Mouse (Mus musculus): ENCODE results near the gene Ogfod1. TPM values are rescaled to one million over a fixed set of nuclear protein-coding genes. Genes with fewer than 3 reads are reported as not detected.

Gene Ogfod1
- total and polyA plus RNA-seq, 2 experiments = 4.1 to 8.0 TPM

DNA sequence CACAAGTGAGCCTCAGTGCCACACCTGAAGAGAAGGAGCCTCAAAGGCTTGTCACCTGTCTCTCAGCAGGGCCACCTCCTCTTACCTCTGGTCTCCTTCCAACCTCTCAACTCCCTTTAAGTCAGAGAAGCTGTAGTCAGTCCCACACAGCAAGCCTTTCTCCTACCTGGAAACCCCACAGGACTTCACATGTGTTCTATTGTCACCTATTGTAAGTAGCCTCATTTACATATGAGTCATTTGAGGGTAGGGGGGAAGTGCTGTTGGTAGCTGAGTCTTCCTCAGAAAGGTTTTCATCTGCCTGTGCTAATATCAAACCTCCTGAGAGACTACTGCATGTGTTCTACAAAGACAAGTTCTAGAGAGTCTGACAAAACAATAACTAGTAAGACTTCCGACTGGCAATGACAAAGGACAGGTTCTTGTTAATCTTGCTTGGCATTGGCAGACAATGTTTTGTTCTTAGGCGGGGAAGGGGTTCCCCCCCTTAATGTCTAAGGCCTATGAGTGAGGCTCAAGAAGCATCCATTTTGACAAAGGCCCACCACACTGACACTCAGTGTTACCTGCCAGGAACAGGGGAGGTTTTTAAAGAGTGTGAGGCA, 26.8 kb upstream of the Ogfod1 start:
- Histone ChIP-seq H3K9ac (ENCODE audit: low read depth, low read length) (peak overlapping the region; percentile 81), H3K27ac (replicated peaks; ENCODE audit: insufficient read depth, low read depth, low read length) (peak overlapping the region; percentile 92), H3K79me2 (ENCODE audit: control insufficient read depth, insufficient read depth, low read length) (peaks cover 36% of the 10 kb centered on the region; the same call in 1 of the 2 replicates), H3K4me1 (ENCODE audit: control insufficient read depth, insufficient read depth, low read length) (peaks cover 18% of the 10 kb centered on the region), H3K4me3 (ENCODE audit: insufficient read depth, low read depth, low read length) (peak overlapping the region; percentile 99), H3K27me3 (ENCODE audit: control insufficient read depth, insufficient read depth, low read length) (no peaks in the 10 kb centered on the region), H3K36me3 (ENCODE audit: control insufficient read depth, insufficient read depth, low read length) (no peaks in the 10 kb centered on the region; the same call in 1 of the 2 replicates)
- DNase-seq (ENCODE audit: extremely low read depth, low read depth, low spot score) = peak; percentile 46
- WGBS = 27% methylated on average over 2 of the region's 2 CpGs
- TF ChIP-seq POLR2A (IDR thresholded peaks at IDR 0.05; ENCODE audit: extremely low read depth, insufficient read depth, low read length) (no peak), CTCF (IDR thresholded peaks at IDR 0.05; ENCODE audit: low read depth, low read length) (no peak)

DNA sequence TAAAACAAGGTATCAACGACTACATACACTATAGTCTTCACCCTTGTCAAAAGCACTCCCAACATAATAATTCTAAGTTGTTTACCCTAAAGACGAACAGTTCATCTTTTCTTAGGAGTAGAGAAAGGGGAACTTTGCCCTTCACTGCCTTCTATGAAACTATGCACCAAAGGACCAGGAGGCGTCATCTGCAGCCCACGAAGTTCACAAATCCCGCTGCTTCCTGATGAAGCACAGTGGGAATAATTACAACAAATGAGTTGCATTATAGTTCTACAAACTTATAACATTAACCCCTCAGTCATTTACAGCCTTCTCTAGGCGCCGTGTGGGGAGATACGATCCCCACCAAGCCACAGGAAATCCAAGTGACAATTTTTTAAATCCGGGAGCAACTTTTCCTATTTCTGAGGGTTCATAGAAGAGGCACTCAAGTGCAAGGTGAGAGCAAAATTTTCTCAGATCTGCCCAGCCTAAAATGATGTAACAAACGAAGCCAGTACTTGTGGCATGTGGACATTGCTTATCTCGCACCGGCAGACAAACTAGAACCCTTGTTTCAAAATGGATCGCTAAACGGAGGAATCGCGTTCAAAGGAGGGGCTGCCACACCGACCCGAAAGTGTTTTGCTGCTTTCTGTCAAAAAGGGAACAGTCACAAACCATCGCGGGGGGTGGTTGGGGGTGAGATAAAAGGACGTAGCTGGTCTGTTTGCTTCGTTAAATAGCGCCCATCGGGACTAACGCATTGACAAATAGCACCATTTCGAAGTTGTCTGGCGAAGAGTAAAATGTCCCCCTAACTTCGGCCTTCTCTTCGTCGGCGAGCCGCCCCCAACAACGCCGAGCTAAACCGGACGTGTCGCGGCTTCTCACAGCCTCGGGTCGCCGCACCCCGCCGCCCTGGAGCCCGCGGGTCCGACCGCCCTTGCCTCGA, 25.7 kb upstream of the Ogfod1 start:
- peaks cover 18% of the 10 kb centered on the region for H3K4me1 ChIP-seq (ENCODE audit: control insufficient read depth, insufficient read depth, low read length)
- peaks cover 35% of the 10 kb centered on the region; the same call in 1 of the 2 replicates for H3K79me2 ChIP-seq (ENCODE audit: control insufficient read depth, insufficient read depth, low read length)
- DNase-seq (ENCODE audit: extremely low read depth, low read depth, low spot score) = peak; percentile 56
- H3K27ac ChIP-seq (replicated peaks; ENCODE audit: insufficient read depth, low read depth, low read length) = peak overlapping the region; percentile 95
- H3K36me3 ChIP-seq (ENCODE audit: control insufficient read depth, insufficient read depth, low read length) = no peaks in the 10 kb centered on the region
- H3K9ac ChIP-seq (ENCODE audit: low read depth, low read length) = peak overlapping the region; percentile 100
- TF ChIP-seq POLR2A (IDR thresholded peaks at IDR 0.05; ENCODE audit: extremely low read depth, insufficient read depth, low read length) (no peak), CTCF (IDR thresholded peaks at IDR 0.05; ENCODE audit: low read depth, low read length) (no peak)
- H3K27me3 ChIP-seq (ENCODE audit: control insufficient read depth, insufficient read depth, low read length) = no peaks in the 10 kb centered on the region
- peak overlapping the region; percentile 99 for H3K4me3 ChIP-seq (ENCODE audit: insufficient read depth, low read depth, low read length)
- WGBS = under 1% methylated on average over 48 of the region's 48 CpGs

DNA sequence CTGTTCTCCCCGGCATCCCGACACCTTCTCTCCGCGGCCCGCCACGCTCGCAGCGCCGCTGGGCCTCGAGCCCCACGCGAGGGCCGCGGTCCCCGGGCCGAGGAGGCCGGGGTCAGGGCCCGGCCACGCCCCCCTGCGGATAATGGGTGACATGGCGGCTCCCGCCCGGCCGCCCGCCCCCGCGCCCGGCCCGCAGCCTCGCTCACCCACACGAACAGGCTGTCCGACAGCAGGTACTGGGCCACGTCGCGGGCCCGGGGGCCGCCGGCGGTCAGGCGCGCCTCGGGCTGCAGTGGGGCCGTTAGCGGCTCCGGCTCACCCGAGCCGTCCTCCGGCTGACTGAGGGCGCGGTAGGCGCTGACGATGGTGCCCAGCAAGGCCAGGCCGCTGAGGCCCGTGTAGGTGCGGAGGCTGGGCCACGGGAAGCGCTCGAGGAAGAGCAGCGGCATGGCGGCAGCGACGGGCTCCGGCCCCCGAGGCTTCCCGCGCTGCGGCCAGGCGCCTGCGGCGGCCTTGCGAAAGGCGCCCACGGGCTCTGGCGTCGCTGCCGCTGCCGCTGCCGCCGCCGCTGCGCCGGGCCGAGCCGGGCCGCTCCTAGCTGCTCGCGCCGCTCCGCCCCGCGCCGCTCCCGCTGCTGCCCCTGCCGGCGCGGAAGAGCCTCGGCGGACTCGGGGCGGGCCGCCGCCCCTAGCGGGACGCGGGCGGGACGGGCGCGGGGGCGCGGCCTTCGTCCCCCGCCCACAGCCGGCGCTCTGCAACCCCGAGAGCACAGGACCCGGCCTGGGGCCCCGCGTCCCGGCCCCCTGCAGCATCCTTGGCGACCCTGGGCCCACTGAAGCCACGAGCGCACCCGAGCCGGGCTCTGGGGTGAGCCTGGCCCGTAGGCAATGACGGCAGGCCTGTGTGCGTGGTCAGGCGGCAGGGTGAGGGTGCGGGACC, 24.7 kb upstream of the Ogfod1 start, which contains the start of gene Amfr:
Amfr (minus strand) TSS at position 830 of the 939 bp plus-strand sequence.
- Histone ChIP-seq H3K4me1 (ENCODE audit: control insufficient read depth, insufficient read depth, low read length) (peaks cover 18% of the 10 kb centered on the region), H3K36me3 (ENCODE audit: control insufficient read depth, insufficient read depth, low read length) (no peaks in the 10 kb centered on the region), H3K27ac (replicated peaks; ENCODE audit: insufficient read depth, low read depth, low read length) (peak within 1 kb of the TSS; percentile 95), H3K9ac (ENCODE audit: low read depth, low read length) (peak within 1 kb of the TSS; percentile 100), H3K4me3 (ENCODE audit: insufficient read depth, low read depth, low read length) (peak within 1 kb of the TSS; percentile 99), H3K27me3 (ENCODE audit: control insufficient read depth, insufficient read depth, low read length) (no peaks in the 10 kb centered on the region), H3K79me2 (ENCODE audit: control insufficient read depth, insufficient read depth, low read length) (peaks cover 32% of the 10 kb centered on the region; the same call in 1 of the 2 replicates)
- whole genome bisulfite sequencing = under 1% methylated on average over 86 of the region's 130 CpGs
- DNase-seq (ENCODE audit: extremely low read depth, low read depth, low spot score) = peak; percentile 35
- TF ChIP-seq CTCF (IDR thresholded peaks at IDR 0.05; ENCODE audit: low read depth, low read length) = peak; percentile 47; the same call in 1 of the 2 replicates
- TF ChIP-seq POLR2A (IDR thresholded peaks at IDR 0.05; ENCODE audit: extremely low read depth, insufficient read depth, low read length) = no peak

DNA sequence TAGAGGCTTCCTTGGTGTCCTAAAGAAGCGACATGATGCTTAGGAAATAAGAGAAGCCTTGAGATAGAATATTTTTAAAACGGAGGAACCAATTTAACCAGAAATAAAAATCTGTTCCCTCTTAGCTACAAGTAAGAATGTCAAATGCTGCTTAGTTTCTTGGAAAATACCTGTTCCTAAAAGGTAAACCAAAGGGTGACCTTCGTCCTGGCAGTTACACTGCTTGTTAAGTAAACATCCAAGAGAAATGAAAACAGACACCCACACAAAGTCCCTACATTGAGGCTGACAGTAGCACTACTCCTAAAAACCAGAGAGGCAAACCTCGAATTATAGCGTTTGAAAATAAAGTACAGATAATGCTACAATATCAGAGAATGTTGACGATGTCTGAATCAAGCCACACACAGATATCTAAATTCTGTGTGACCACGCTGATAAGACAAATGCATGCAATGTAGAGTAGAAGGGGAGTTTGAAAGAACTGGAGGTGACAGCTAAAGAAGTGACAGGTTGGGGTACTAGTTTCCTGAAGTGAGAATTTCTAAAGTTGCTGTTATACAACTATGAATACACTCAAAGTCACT, 23.9 kb upstream of the Ogfod1 start:
- DNase-seq (ENCODE audit: extremely low read depth, low read depth, low spot score) = peak; percentile 95
- no peaks in the 10 kb centered on the region for H3K36me3 ChIP-seq (ENCODE audit: control insufficient read depth, insufficient read depth, low read length)
- peak overlapping the region; percentile 95 for H3K27ac ChIP-seq (replicated peaks; ENCODE audit: insufficient read depth, low read depth, low read length)

DNA sequence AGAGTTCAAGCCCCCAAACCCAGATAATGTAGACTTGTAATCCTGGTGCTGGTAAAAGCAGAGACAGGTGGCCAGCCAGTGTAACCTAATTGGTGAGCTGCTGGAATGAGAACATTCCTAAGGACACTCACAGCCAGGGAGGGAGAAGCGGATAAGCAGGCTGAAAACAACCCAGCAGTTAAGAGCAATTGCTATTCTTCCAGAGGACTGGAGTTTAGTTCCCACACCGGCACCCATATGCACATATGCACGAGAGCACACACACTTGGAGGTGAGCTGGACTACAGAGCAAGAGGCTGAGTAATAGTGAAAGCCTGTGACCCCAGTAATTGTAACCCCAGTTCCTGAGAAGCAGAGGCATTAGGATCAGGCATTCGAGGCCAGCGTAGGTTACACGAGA, 13.1 kb upstream of the Ogfod1 start:
- no peak overlapping the region for H3K9ac ChIP-seq (ENCODE audit: low read depth, low read length)
- no peak for TF ChIP-seq POLR2A (IDR thresholded peaks at IDR 0.05; ENCODE audit: extremely low read depth, insufficient read depth, low read length)
- no peak for TF ChIP-seq CTCF (IDR thresholded peaks at IDR 0.05; ENCODE audit: low read depth, low read length)
- peaks cover 50% of the 10 kb centered on the region for H3K36me3 ChIP-seq (ENCODE audit: control insufficient read depth, insufficient read depth, low read length)
- H3K4me1 ChIP-seq (ENCODE audit: control insufficient read depth, insufficient read depth, low read length) = no peaks in the 10 kb centered on the region
- 98% methylated on average over 6 of the region's 6 CpGs for whole genome bisulfite sequencing
- DNase-seq (ENCODE audit: extremely low read depth, low read depth, low spot score) = no peak
- no peak overlapping the region for H3K27ac ChIP-seq (replicated peaks; ENCODE audit: insufficient read depth, low read depth, low read length)
- no peaks in the 10 kb centered on the region for H3K79me2 ChIP-seq (ENCODE audit: control insufficient read depth, insufficient read depth, low read length)
- no peak overlapping the region for H3K4me3 ChIP-seq (ENCODE audit: insufficient read depth, low read depth, low read length)
- H3K27me3 ChIP-seq (ENCODE audit: control insufficient read depth, insufficient read depth, low read length) = no peaks in the 10 kb centered on the region

More for the DNA sequence above, 23.9 kb upstream of the Ogfod1 start:
- Histone ChIP-seq H3K27me3 (ENCODE audit: control insufficient read depth, insufficient read depth, low read length) (no peaks in the 10 kb centered on the region), H3K4me3 (ENCODE audit: insufficient read depth, low read depth, low read length) (peak overlapping the region; percentile 99), H3K9ac (ENCODE audit: low read depth, low read length) (peak overlapping the region; percentile 100), H3K4me1 (ENCODE audit: control insufficient read depth, insufficient read depth, low read length) (peaks cover 17% of the 10 kb centered on the region), H3K79me2 (ENCODE audit: control insufficient read depth, insufficient read depth, low read length) (peaks cover 24% of the 10 kb centered on the region; the same call in 1 of the 2 replicates)
- TF ChIP-seq POLR2A (IDR thresholded peaks at IDR 0.05; ENCODE audit: extremely low read depth, insufficient read depth, low read length) = no peak
- TF ChIP-seq CTCF (IDR thresholded peaks at IDR 0.05; ENCODE audit: low read depth, low read length) = no peak
- WGBS = 7% methylated on average over 7 of the region's 7 CpGs
